16 mouse cellular contexts compared by ENCODE assay signal in genomic region chr14:113838237-113838636, GRCm38 (mm10).
"Had no signal": no experiment of that assay in that cellular context is flagged by ENCODE, and none has a peak within 500 bp of the region (broad histone marks: within the 10 kb centered on the region; RNA-seq: fewer than 3 reads in every experiment).

No protein-coding gene starts in this region.

- H3K27ac ChIP-seq: left cerebral cortex, adult 2 months; limb, embryonic 12.5 days; liver, embryonic 13.5 days; midbrain, embryonic 10.5 days; neural tube, embryonic 15.5 days had no signal

- H3K4me3 ChIP-seq: left cerebral cortex, adult 2 months; limb, embryonic 12.5 days; liver, embryonic 13.5 days; midbrain, embryonic 10.5 days; myocyte; neural tube, embryonic 15.5 days had no signal

- ATAC-seq: liver, postnatal 0 days; lung, postnatal 0 days had no signal

- H3K9me3 ChIP-seq: limb, embryonic 12.5 days; liver, embryonic 13.5 days; midbrain, embryonic 10.5 days; neural tube, embryonic 15.5 days had no signal

- H3K36me3 ChIP-seq: limb, embryonic 12.5 days; liver, embryonic 13.5 days; midbrain, embryonic 10.5 days; neural tube, embryonic 15.5 days had no signal

- DNase-seq: kidney, adult 8-10 months; liver; liver, embryonic 13.5 days; liver, postnatal 0 days; lung, postnatal 36 days; midbrain, embryonic 14.5 days; right cerebral cortex, adult 18-20 months; right cerebral cortex, postnatal 25 days; thymus, adult 18-20 months; thymus, postnatal 14 days had no signal

- H3K9ac ChIP-seq: limb, embryonic 12.5 days; liver, embryonic 13.5 days; liver, postnatal 0 days; neural tube, embryonic 15.5 days had no signal

- H3K4me2 ChIP-seq: limb, embryonic 12.5 days; liver, embryonic 13.5 days; neural tube, embryonic 15.5 days had no signal

- H3K4me1 ChIP-seq: limb, embryonic 12.5 days; liver, embryonic 13.5 days; midbrain, embryonic 10.5 days; neural tube, embryonic 15.5 days had no signal

- H3K27me3 ChIP-seq: limb, embryonic 12.5 days; liver, embryonic 13.5 days; neural tube, embryonic 15.5 days had no signal
